Mouse (Mus musculus): ENCODE results near the gene Bcan.
A peak's percentile ranks its signal among the peaks of the same experiment; 100 is the strongest.

The Bcan gene

GRCm38 (mm10) chr3:87971489-87972202 is 28.4 kb downstream of the Bcan start:
- peak; percentile 37 for DNase-seq

- DNase-seq: peak; percentile 40
Measured at GRCm38 (mm10) chr3:87970939-87971488, 29.0 kb downstream of the Bcan start, which contains the start of gene Nes. Gene Nes (plus strand): TSS chr3:87971078.

GRCm38 (mm10) chr3:87970184-87970938 is 29.7 kb downstream of the Bcan start:
- peak; percentile 53 for DNase-seq

DNA sequence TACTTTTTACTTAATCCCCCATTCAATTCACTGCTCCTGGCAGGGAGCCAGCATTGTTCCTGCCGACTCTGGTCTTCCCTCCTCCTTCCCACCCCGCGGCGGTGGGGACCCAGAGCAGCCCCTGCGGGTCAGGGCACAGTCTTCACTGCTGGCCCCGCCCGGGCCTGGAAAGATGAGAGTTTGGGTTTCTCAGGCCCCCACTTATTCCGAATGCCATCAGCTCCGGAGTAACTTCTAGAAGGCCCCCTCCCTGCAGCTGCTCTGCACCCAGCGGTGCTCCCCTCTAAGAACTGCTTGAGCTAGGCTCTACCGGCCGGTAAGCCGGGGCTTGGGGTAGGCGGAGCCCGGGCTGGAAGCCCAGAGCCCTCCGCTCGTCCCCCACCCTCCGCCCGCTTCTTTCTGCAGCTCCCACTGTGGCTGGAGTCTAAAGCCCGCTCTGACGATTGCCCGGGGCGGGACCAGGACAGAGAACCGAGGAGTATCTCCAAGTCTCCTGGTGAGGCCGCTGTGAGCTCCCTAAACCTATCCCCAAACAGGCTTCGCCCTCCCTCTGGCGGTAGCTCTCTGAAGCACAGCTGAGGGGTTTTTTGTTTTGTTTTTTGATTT is 39.3 kb downstream of the Bcan start:
- DNase-seq: peak; percentile 82

DNA sequence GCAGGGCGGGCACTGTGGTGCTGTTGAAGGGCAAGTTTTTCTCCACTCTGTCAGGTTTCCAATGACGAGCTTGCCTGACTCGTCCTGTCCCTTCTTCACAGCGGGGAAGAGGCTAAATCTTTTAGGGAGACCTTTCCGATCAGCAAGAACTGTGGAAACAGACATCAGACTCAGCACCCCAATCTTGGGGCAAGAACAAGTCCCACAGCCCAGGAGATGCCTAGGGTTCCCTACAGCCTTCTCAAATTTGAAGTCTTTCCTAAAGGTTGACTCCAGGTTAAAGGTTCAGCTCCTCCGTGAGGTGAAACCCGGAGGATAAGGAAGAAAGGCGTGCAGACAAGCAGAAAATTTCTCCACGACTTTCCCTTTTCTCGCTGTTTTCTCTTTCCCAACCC is 39.8 kb downstream of the Bcan start:
- DNase-seq: no peak

- no peak for DNase-seq
Measured at GRCm38 (mm10) chr3:87959371-87959770, 40.7 kb downstream of the Bcan start.

DNA sequence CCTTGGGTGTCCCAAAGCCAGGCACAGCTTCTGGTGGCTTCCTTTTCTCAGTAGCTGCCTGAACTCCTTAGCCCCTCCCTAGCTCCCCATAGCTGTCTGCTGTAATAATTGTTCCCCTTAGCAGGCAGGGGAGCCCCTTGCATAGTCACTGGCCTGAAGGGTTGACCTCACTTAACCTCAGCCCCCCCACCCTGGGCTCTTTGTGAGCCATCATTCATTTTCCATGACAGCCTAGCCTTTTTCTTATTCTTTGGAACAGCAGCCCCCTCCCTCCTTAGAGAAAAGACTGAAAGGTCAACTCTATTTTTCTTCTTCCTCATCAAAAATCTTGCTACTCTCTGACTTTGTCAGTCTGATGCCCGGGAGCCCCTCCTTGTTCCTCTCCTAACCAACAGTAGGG is 41.1 kb downstream of the Bcan start:
- no peak for DNase-seq

DNA sequence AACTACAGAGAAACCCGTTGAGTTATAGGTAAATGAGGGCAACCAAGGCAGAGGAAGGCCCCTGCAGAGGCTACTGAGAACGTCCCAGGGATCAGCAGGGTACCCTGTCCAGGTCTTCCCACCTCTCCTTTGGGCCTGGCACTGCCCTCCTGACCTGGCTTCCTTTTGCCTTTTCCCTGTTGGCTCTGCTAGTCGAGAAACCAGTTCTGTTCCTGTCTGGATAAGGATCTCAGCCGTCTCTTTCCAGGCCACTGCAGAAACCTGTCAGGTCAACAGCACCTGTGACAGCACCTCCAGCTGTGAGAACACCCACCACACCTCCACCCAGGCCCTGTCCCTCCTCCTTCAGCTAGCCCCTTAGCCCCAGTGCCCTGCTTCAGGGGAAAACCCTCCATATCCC is 41.6 kb downstream of the Bcan start:
- no peak for DNase-seq

- DNase-seq: no peak
Measured at GRCm38 (mm10) chr3:87958056-87958455, 42.0 kb downstream of the Bcan start.

- no peak for DNase-seq
Measured at GRCm38 (mm10) chr3:87952440-87952839, 47.6 kb downstream of the Bcan start.

DNA sequence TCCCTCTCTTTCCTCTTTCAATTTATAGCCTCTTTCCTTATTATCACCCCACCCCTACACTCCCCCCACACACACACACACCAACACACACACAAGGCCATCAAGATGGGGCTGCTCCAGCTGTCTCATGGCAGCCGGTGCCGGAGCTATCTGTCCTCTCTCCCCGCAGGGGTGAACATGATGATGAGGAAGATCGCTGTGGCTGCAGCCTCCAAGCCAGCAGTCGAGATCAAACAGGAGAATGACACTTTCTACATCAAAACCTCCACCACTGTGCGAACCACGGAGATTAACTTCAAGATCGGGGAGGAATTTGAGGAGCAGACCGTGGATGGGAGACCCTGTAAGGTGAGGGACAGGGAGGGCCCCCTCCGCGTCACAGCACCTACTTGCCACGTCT is 48.1 kb downstream of the Bcan start:
- no peak for DNase-seq

DNA sequence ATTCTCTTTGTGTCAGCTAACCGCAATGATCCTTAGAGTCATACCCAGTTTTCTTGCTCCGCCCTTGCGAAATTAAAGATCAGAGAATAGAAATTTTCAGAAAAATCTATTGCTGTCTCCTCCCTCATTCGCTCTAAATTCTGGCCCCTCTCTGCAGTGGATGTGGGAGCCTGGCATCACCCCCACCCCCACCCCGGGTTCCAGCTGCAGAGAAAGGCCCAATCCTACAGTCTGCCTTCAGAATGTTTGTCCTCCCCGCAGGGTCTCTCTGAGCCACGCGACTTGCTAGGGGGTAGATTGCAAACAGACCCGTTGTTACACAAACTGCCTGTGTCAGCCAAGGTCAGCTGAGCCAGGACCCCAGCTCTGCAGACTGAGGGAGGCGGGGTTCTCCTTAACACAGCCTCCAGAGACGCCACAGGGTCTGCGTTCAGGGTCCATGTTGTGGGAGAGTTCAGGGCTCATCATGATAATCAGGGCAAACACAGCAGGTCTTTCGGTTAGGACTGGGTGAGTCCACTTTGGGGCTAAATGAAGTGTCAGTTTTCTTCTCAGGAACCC is 50.0 kb downstream of the Bcan start:
- DNase-seq: no peak

GRCm38 (mm10) chr3:87949266-87949954 is 50.6 kb downstream of the Bcan start:
- DNase-seq: no peak

DNA sequence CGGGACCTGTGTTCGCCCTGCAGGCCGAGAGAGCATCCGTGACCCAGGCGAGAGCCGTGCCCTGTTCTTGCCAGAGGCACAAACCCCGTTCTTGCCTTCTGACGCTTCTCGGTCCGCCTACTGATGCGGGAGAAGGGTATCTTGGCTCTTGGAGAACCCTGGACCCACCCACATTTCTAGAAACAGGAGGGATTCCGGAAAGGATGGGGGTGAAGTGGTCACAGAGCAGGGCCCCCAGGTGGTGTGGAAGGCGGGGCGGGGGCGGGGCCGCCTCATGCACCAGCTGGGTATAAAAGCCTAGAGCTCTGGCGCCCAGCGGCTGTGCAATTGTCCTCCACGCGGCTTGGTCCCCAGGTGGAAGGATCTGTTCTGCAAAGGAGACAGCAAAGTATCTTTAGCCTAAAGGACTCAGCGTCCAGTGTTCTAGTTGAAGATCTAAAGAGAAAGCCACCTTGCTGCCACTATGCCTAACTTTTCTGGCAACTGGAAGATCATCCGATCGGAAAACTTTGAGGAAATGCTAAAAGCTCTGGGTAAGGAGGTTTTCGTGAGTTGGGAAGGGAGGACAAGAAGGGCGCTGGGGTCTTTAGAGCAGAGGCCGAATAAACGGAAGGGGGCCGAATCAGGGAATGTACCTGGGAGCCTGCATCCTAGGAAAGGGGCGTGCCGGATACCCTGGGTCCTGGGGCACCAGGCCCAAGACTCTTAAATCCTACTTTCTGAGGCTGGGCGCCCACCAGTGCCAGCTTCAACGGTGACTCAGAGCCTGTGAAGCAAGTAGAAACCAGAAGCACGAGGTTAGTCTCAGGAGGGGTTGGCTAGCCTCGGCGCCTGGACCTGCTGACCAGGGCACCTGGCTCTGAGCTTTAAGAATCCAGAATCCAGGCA is 51.4 kb downstream of the Bcan start, which contains the start of gene Crabp2:
TSS of gene Crabp2 (plus strand) at position 289 of the 888 bp plus-strand sequence.
- no peak for DNase-seq

DNA sequence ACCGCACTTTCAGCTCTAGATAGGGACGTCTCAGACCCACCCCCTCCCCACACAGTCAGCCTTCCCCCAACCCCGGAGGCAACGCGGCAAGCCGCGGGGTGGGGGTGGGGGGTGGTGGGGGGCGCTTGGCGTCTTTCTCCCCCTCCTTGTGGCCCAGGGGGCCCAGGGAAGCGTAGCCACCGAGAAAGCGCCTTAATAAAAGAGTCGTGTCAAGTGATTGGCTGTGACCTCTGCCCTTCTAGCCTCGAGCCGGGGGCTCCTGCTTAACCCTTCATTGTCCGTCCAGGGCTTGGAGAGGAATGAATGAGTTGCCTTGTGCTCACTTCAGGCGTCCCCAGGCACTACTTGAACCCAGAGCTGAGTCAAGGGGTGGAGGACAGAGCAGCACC is 52.2 kb downstream of the Bcan start:
- no peak for DNase-seq

DNA sequence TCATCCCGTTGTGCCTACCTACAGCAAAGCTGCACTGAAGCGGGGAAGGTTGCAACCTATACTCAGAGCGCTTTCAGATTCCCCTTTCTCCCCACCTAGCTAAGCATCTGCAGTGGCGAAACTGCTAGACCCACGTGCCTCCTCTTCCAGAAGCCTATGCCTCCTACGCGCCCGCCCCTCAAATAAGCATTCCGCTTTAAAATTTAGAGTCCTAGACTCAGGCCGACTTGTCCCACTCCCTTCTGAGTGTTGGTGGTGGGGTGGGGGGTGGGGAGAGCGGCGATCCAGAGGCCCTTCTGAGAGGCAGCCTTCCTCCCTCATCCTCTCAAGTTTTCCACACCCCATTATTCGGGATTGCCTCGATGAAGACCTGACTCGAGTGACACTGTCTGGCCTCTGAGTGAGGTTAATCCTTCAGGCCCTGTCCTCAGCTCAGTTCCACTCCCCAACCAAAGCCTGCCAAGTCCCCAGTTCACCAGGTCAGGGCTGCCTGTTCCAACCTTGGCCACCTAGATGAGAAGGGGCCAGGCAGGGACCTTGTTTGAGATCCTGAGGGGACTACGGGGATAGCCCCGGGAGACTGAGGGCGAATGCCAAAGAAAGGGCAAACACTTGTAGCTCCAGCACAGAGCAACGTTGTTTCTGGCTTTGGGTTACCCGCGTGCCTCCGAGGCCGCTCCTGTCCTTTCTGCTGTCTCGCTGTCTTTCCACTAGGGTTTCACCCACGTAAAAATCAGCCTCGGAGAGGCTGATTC is 52.8 kb downstream of the Bcan start:
- no peak for DNase-seq

DNA sequence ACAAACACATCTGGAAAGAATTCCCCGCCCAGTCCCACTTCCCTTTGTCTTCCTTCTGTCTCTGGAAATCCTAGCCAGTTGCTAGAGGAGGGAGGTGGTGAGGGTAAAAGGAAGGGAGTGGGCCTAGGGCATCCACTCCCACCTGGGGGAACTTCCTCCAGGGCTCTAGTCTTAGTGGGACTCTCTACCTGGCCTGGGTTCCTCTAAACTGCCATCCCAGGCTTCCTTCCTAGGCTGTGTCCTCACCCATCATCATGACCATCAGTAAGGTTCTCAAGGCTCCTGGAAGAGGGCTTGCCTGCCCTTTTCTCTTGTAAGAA is 53.5 kb downstream of the Bcan start:
- DNase-seq: no peak

GRCm38 (mm10) chr3:87945781-87946540 is 54.1 kb downstream of the Bcan start:
- DNase-seq: no peak

DNA sequence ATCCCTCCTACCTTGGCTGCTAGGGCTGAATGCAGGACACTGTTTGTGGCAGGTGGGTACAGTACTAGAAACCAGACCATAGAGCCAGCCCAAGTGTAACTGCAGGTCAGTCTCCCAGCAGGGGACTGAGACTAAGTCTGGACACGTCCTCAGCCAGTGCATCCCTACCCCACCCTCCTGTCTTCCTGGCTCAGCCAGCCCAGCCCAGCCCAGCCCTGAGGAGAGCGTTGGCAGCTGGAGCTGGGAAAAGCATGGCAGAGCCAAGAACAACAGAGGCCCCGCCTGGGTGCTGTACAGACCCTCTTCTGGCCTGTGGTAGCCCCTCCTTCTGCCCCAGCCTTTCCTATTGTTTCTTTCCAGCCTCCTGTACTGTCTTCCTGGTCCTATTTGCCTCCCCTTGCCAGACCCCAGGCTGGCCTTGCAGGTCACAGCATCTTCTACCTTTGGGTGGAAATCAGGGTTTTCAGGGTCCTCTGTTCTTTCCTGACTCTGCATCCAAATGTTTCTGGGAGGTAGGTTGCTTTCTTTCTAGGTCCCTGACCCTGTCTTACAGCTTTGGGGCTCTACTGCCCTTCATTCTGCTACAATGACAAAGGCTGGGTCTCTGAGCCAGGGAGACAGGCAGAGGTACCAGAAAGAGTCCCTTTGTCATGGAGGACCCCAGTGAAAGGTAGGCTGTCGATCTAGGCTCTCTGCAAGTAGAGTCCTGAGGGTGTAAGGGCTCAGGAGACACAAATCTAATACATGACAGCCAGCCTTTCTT is 55.0 kb downstream of the Bcan start:
- no peak for DNase-seq
